Mouse (Mus musculus): Measurements from ENCODE around the gene Smim5. TPM values are rescaled to one million over a fixed set of nuclear protein-coding genes. Genes with fewer than 3 reads are reported as not detected.

Gene Smim5
- polyA plus RNA-seq, 1 experiment from 2014 or later, result 2.0 TPM

DNA sequence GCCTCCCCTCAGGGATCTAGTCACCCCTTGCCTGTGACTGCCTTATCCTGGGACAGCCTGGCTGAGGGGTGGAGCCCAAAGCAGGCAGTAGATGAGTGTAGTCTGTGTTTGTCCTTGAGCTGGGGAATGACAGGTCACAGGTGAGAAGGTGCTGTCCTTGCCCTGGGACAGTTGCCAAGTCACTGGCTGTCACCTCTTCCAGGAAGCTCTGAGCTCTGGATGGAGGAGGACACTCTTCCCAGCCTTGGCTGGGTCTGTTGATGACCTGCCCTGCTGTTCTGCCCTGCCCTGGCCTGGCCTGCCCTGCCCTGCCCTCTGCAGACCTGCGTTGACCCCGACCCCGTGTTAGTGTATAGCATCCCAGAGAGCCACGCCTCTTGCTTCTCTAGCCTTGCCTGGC is 27.3 kb upstream of the Smim5 start:
- DNase-seq (ENCODE audit: low spot score) (no peak), ATAC-seq (ENCODE audit: insufficient read depth, low FRiP score, low TSS enrichment) (no peak)
- Histone ChIP-seq H3K9me3 (ENCODE audit: control insufficient read depth, low read length) (no peaks in the 10 kb centered on the region), H3K27ac (ENCODE audit: low read depth, low read length) (no peak overlapping the region), H3K36me3 (ENCODE audit: control insufficient read depth, insufficient read depth, low read length) (no peaks in the 10 kb centered on the region), H3K27me3 (ENCODE audit: control insufficient read depth, insufficient read depth, low read length) (no peaks in the 10 kb centered on the region), H3K4me2 (ENCODE audit: low read depth) (no peak overlapping the region), H3K9ac (ENCODE audit: low read length) (no peak overlapping the region), H3K4me1 (ENCODE audit: control insufficient read depth, insufficient read depth, low read length) (no peaks in the 10 kb centered on the region), H3K4me3 (ENCODE audit: low read depth, low read length) (no peak overlapping the region)
- 79% methylated on average over 4 of the region's 4 CpGs for WGBS

DNA sequence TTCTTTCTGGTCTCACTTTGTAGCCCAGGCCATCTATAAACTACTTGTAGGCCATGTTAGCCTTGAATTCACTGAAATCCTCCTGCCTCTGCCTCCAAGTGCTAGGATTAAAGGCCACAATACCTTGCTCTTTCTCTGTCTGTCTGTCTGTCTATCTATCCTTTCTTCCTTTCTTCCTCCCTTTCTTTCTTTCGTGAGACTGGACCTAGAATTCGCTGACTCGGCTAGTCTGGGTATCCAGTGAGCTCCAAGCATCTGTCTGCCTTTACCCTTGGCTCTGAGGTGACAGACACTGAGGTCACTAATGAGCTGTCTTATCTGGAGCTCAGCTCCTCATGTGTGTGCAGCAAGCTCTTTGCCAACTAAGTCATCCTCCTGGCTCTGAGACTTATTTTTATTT is 23.8 kb upstream of the Smim5 start:
- Histone ChIP-seq H3K9ac (ENCODE audit: low read length) (no peak overlapping the region), H3K9me3 (ENCODE audit: control insufficient read depth, low read length) (no peaks in the 10 kb centered on the region), H3K4me2 (ENCODE audit: low read depth) (no peak overlapping the region), H3K4me3 (ENCODE audit: low read depth, low read length) (no peak overlapping the region), H3K27ac (ENCODE audit: low read depth, low read length) (no peak overlapping the region), H3K27me3 (ENCODE audit: control insufficient read depth, insufficient read depth, low read length) (no peaks in the 10 kb centered on the region), H3K4me1 (ENCODE audit: control insufficient read depth, insufficient read depth, low read length) (no peaks in the 10 kb centered on the region), H3K36me3 (ENCODE audit: control insufficient read depth, insufficient read depth, low read length) (no peaks in the 10 kb centered on the region)
- no peak for DNase-seq (ENCODE audit: low spot score)
- no peak for ATAC-seq (ENCODE audit: insufficient read depth, low FRiP score, low TSS enrichment)
- WGBS, result 90% methylated on average over 3 of the region's 3 CpGs

- ATAC-seq (ENCODE audit: insufficient read depth, low FRiP score, low TSS enrichment) (no peak), DNase-seq (ENCODE audit: low spot score) (no peak)
- WGBS, result 81% methylated on average over 5 of the region's 5 CpGs
These were observed 23.3 kb upstream of the Smim5 start for GRCm38 (mm10) chr11:115876438-115876837.

GRCm38 (mm10) chr11:115877174-115877755 is 22.5 kb upstream of the Smim5 start:
- no peaks in the 10 kb centered on the region for H3K9me3 ChIP-seq (ENCODE audit: control insufficient read depth, low read length)
- H3K27ac ChIP-seq (ENCODE audit: low read depth, low read length), result no peak overlapping the region
- H3K4me3 ChIP-seq (ENCODE audit: low read depth, low read length), result no peak overlapping the region
- ATAC-seq (ENCODE audit: insufficient read depth, low FRiP score, low TSS enrichment) (no peak), DNase-seq (ENCODE audit: low spot score) (no peak)
- H3K4me1 ChIP-seq (ENCODE audit: control insufficient read depth, insufficient read depth, low read length), result no peaks in the 10 kb centered on the region
- no peaks in the 10 kb centered on the region; the same call in 1 of the 2 replicates for H3K27me3 ChIP-seq (ENCODE audit: control insufficient read depth, insufficient read depth, low read length)
- no peaks in the 10 kb centered on the region for H3K36me3 ChIP-seq (ENCODE audit: control insufficient read depth, insufficient read depth, low read length)
- H3K4me2 ChIP-seq (ENCODE audit: low read depth), result no peak overlapping the region
- no peak overlapping the region for H3K9ac ChIP-seq (ENCODE audit: low read length)
- 55% methylated on average over 6 of the region's 6 CpGs for WGBS

More at GRCm38 (mm10) chr11:115876438-115876837, 23.3 kb upstream of the Smim5 start:
- Histone ChIP-seq H3K9me3 (ENCODE audit: control insufficient read depth, low read length) (no peaks in the 10 kb centered on the region), H3K36me3 (ENCODE audit: control insufficient read depth, insufficient read depth, low read length) (no peaks in the 10 kb centered on the region), H3K27me3 (ENCODE audit: control insufficient read depth, insufficient read depth, low read length) (no peaks in the 10 kb centered on the region), H3K9ac (ENCODE audit: low read length) (no peak overlapping the region), H3K4me1 (ENCODE audit: control insufficient read depth, insufficient read depth, low read length) (no peaks in the 10 kb centered on the region), H3K4me2 (ENCODE audit: low read depth) (no peak overlapping the region), H3K27ac (ENCODE audit: low read depth, low read length) (no peak overlapping the region), H3K4me3 (ENCODE audit: low read depth, low read length) (no peak overlapping the region)

- DNase-seq (ENCODE audit: low spot score), result no peak
- Histone ChIP-seq H3K9ac (ENCODE audit: low read length) (no peak overlapping the region), H3K4me2 (ENCODE audit: low read depth) (no peak overlapping the region), H3K4me3 (ENCODE audit: low read depth, low read length) (no peak overlapping the region), H3K9me3 (ENCODE audit: control insufficient read depth, low read length) (no peaks in the 10 kb centered on the region), H3K4me1 (ENCODE audit: control insufficient read depth, insufficient read depth, low read length) (no peaks in the 10 kb centered on the region), H3K36me3 (ENCODE audit: control insufficient read depth, insufficient read depth, low read length) (no peaks in the 10 kb centered on the region), H3K27me3 (ENCODE audit: control insufficient read depth, insufficient read depth, low read length) (peaks cover 4% of the 10 kb centered on the region; the same call in 1 of the 2 replicates), H3K27ac (ENCODE audit: low read depth, low read length) (no peak overlapping the region)
- no peak for ATAC-seq (ENCODE audit: insufficient read depth, low FRiP score, low TSS enrichment)
- 80% methylated on average over 8 of the region's 8 CpGs for WGBS
These were observed 21.7 kb upstream of the Smim5 start for GRCm38 (mm10) chr11:115878071-115878470.

GRCm38 (mm10) chr11:115881002-115881401 is 18.8 kb upstream of the Smim5 start:
- Histone ChIP-seq H3K36me3 (ENCODE audit: control insufficient read depth, insufficient read depth, low read length) (no peaks in the 10 kb centered on the region), H3K4me1 (ENCODE audit: control insufficient read depth, insufficient read depth, low read length) (no peaks in the 10 kb centered on the region), H3K4me3 (ENCODE audit: low read depth, low read length) (no peak overlapping the region), H3K4me2 (ENCODE audit: low read depth) (no peak overlapping the region), H3K9me3 (ENCODE audit: control insufficient read depth, low read length) (no peaks in the 10 kb centered on the region), H3K27me3 (ENCODE audit: control insufficient read depth, insufficient read depth, low read length) (peaks cover 8% of the 10 kb centered on the region), H3K27ac (ENCODE audit: low read depth, low read length) (no peak overlapping the region), H3K9ac (ENCODE audit: low read length) (no peak overlapping the region)
- WGBS, result 27% methylated on average over 5 of the region's 5 CpGs
- peak; percentile 30 for DNase-seq (ENCODE audit: low spot score)
- no peak for ATAC-seq (ENCODE audit: insufficient read depth, low FRiP score, low TSS enrichment)

DNA sequence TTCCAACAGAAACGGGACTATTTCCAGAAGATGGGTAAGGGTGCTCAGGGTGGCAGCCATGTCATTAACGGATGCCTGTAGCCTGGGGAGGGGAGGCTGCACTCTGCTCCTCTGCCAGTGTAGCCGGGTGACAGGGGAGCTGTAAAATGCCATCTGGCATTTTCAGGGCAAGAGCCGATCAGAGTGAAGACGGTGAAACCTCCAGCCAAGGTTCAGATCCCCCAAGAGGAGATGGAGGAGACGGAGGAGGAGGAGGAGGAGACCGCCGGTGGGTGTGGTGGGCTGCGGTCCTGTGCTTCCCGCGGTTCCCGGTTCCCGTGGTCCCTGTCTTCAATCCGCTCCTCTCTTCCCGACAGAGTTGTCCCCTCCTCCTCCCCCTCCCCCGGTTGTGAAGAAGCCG is 16.5 kb upstream of the Smim5 start:
- DNase-seq (ENCODE audit: low spot score) (no peak), ATAC-seq (ENCODE audit: insufficient read depth, low FRiP score, low TSS enrichment) (no peak)
- H3K36me3 ChIP-seq (ENCODE audit: control insufficient read depth, insufficient read depth, low read length), result no peaks in the 10 kb centered on the region
- no peak overlapping the region for H3K9ac ChIP-seq (ENCODE audit: low read length)
- H3K27me3 ChIP-seq (ENCODE audit: control insufficient read depth, insufficient read depth, low read length), result peaks cover 8% of the 10 kb centered on the region
- WGBS, result 25% methylated on average over 15 of the region's 17 CpGs
- H3K4me2 ChIP-seq (ENCODE audit: low read depth), result no peak overlapping the region
- H3K4me3 ChIP-seq (ENCODE audit: low read depth, low read length), result no peak overlapping the region
- H3K27ac ChIP-seq (ENCODE audit: low read depth, low read length), result no peak overlapping the region
- H3K9me3 ChIP-seq (ENCODE audit: control insufficient read depth, low read length), result no peaks in the 10 kb centered on the region
- H3K4me1 ChIP-seq (ENCODE audit: control insufficient read depth, insufficient read depth, low read length), result no peaks in the 10 kb centered on the region

DNA sequence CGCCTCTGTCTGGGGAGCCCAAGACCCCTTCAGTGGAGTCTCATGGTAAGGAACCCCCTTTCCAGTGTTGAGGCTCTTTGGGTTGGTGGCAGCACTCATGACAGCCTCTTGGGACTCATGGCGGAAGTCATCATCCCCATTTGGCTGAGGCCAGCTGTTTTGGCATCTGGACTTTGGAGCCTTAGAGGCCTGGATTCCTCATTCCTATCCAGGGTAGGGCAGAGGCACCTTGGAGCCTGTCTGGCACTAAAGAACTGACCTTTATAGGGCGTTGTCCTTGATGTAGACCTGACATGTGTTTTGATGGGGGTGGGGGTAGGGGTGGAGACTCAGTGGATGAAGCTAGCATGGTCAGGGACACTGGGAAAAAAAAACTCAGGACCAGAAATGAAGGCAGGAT is 15.4 kb upstream of the Smim5 start:
- Histone ChIP-seq H3K4me1 (ENCODE audit: control insufficient read depth, insufficient read depth, low read length) (no peaks in the 10 kb centered on the region), H3K36me3 (ENCODE audit: control insufficient read depth, insufficient read depth, low read length) (no peaks in the 10 kb centered on the region), H3K9me3 (ENCODE audit: control insufficient read depth, low read length) (no peaks in the 10 kb centered on the region), H3K4me2 (ENCODE audit: low read depth) (no peak overlapping the region), H3K4me3 (ENCODE audit: low read depth, low read length) (no peak overlapping the region), H3K27me3 (ENCODE audit: control insufficient read depth, insufficient read depth, low read length) (peaks cover 8% of the 10 kb centered on the region), H3K9ac (ENCODE audit: low read length) (no peak overlapping the region), H3K27ac (ENCODE audit: low read depth, low read length) (no peak overlapping the region)
- 97% methylated on average over 3 of the region's 3 CpGs for WGBS
- ATAC-seq (ENCODE audit: insufficient read depth, low FRiP score, low TSS enrichment), result no peak
- no peak for DNase-seq (ENCODE audit: low spot score)

DNA sequence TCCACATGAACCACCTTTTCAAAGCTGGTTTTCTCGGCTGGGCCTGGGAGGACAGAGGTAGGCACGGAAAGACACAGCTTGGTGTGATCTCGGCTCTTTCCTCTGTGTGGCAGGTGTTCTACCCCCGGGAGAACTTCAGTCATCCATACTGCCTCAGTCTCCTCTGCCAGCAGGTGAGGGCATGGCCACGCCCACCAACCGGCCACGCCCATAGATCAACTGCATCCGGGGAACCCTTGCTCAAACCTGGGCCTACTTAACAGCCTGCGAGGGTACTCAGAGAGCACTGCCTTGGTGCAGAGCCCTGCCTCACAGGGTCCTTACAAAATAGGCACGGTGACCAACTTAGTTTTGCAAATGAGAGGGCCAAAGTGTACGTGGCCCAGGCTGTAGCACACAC is 14.5 kb upstream of the Smim5 start:
- DNase-seq (ENCODE audit: low spot score) (no peak), ATAC-seq (ENCODE audit: insufficient read depth, low FRiP score, low TSS enrichment) (no peak)
- no peaks in the 10 kb centered on the region for H3K9me3 ChIP-seq (ENCODE audit: control insufficient read depth, low read length)
- H3K9ac ChIP-seq (ENCODE audit: low read length), result no peak overlapping the region
- H3K4me2 ChIP-seq (ENCODE audit: low read depth), result no peak overlapping the region
- WGBS, result 77% methylated on average over 11 of the region's 11 CpGs
- H3K4me1 ChIP-seq (ENCODE audit: control insufficient read depth, insufficient read depth, low read length), result no peaks in the 10 kb centered on the region
- H3K4me3 ChIP-seq (ENCODE audit: low read depth, low read length), result no peak overlapping the region
- H3K27me3 ChIP-seq (ENCODE audit: control insufficient read depth, insufficient read depth, low read length), result peaks cover 8% of the 10 kb centered on the region
- no peak overlapping the region for H3K27ac ChIP-seq (ENCODE audit: low read depth, low read length)
- no peaks in the 10 kb centered on the region for H3K36me3 ChIP-seq (ENCODE audit: control insufficient read depth, insufficient read depth, low read length)

Data from neural tube, embryonic 11.5 days (tissue).